Mouse (Mus musculus): ENCODE results near the gene Cacna2d4.
A peak's percentile ranks its signal among the peaks of the same experiment; 100 is the strongest.

The Cacna2d4 gene

DNA sequence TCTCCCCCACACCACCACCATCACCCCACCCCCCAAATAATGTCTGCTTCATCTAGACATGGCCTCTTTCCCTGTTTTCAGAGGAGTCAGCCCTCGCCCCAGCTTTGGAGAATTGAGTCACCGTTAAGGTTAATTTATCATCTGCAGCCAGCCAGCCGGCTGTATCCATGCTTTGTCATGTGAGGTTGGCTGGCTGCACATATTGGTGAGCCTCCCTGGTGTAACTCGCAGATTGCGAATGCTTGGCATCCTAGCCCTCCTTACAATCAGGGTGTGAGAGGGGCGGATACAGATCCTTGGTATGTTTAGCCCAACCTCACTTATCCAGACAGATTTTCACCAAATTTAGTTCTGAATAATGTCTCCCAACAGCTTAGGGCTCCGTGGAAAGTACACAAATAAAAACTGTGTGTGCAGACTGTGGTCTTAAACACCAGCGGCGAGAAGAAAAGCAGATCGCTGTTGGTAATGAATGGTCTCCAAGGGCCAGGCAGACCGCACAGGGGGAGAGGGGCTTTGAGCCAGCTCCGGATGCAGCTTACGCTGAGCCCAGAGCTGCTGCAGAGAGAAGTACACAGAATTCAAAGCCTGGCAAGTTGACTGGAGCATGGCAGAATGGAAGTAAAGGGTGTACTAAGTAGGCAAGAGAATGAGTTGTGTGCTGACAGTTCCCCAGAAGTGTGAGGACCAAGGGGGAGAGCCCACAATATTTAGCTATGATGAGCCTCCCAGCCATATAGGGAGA is 11.7 kb upstream of the Cacna2d4 start:
- no peak for DNase-seq

DNA sequence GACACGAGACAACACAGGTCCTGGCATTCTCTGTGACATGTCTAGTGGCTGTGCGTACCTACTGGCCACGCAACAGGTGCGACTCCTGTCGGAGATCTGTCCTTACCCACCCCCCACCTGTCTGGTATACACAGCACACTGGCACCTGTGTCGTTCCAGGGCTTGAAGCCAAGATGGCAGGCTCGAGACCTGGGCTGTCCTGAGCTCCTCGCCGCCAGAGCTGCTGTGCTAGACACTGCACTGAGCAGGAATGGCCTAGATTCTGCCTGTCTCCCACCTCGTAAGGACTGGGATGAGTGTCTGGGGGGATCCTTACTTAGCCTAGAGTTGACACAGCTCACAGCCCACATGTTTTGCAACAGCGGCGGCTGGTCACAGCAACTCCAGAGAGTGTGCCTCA is 11.1 kb upstream of the Cacna2d4 start:
- DNase-seq: no peak

DNA sequence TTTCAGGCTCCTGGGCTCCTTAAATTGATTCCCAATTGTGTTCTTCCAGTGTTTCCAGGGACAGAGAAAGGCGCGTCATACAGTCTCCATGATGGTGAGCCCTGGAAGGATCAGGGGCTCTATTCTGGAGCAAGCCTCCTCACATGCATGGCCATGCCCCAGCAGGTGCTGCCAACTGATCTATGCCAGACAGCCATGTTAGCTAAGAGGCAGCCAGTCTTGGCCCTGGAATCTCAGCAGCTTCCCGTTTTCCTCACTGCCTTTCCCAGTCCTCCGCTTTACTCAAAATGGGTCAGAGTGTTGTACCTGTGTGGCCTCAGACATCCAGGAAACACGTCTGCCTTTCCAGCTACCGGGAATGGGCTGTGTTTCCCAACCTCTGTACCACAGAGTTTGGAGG is 10.6 kb upstream of the Cacna2d4 start:
- no peak for DNase-seq

DNA sequence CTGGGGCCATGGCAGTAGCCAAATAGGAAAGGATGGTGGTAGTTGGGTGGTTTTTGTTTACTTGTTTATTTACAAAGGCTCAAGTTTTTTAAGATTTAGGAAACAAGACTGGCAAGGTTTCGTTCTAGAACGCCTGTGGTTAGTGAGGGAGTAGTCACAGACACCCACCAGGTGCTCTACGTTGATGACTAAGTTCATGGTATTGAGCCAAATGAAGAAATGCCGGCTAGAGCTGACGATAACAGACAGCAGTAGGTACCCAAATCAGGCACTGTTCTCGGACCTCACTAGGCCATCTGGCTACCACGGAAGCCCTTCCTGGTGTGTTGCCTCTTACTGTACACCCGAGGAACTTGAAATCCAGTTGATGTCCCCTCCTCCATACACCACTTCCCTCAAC is 9.3 kb upstream of the Cacna2d4 start:
- DNase-seq: no peak

GRCm38 (mm10) chr6:119228861-119229603 is 7.3 kb upstream of the Cacna2d4 start:
- DNase-seq: no peak

DNA sequence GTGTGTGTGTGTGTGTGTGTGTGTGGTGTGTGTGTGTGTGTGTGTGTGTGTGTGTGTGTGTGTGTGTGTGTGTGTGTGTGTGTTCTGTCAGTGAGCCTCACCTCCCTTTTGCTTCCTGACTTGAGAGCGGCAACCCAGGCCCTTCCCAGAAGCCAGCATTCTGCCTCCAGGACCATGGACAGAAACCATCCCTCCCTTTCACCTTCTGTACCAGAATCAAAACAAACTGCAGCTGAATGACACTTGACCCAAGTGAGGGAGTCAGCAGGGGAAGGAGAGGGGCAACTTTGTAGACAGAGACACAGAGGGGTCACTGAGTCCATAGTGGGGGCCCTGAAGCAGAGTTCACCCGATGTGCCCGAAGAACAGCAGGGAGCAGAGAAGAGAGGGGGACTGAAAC is 3.3 kb upstream of the Cacna2d4 start:
- no peak for DNase-seq

DNA sequence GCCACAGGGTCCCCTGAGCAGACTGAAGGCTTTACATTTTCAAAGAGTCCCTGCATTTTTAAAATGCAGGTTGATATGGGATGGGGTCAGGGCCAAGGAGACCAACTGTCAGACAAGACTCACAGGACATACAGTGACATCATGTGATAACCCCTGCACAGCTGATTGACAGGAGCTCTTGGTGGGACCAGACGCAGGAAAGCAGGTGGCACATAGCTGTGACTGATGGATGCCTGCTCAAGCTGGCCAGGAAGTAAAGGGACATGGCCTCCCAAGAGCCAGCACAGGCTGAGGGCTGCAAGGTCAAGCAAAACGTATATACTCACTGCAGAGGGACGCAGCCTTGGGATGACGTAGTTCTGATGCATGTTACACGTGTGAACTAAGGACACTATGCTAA is 885 bp upstream of the Cacna2d4 start:
- no peak for DNase-seq

DNA sequence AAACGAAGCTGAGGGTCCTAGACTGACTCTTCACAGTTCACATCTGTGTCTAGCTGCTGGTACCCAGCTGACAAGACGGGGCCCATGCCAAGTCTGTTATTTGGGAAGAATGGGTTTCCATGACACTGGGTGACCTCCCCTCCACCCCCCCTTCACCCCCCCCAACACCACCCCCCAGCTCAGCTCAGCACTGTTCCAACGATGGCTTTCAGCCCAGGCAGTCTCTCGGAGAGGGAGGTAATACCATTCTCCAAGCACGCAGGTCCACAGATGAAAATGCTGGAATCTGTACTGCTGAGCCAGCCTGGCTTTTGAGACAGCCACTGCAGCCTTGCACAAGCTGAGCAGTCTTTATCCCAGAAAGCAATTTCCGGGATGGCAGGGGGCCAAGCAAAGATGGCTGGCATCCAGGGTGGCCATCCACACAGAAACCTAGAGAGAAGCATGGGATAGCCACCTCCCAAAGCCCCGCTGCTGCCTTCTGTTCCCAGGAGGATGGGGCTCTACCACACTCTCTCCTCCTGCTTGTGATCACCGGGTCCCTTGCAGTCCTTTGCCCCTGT is 1.2 kb downstream of the Cacna2d4 start:
- DNase-seq: peak; percentile 29

- DNase-seq: no peak
Measured at GRCm38 (mm10) chr6:119239341-119240005, 3.1 kb downstream of the Cacna2d4 start.

GRCm38 (mm10) chr6:119240256-119240655 is 3.9 kb downstream of the Cacna2d4 start:
- DNase-seq: no peak

- no peak for DNase-seq
Measured at GRCm38 (mm10) chr6:119240871-119241705, 4.8 kb downstream of the Cacna2d4 start.

- DNase-seq: no peak
Measured at GRCm38 (mm10) chr6:119246082-119246481, 9.8 kb downstream of the Cacna2d4 start.

- no peak for DNase-seq
Measured at GRCm38 (mm10) chr6:119248578-119248977, 12.3 kb downstream of the Cacna2d4 start.

GRCm38 (mm10) chr6:119249726-119250125 is 13.4 kb downstream of the Cacna2d4 start:
- DNase-seq: no peak

DNA sequence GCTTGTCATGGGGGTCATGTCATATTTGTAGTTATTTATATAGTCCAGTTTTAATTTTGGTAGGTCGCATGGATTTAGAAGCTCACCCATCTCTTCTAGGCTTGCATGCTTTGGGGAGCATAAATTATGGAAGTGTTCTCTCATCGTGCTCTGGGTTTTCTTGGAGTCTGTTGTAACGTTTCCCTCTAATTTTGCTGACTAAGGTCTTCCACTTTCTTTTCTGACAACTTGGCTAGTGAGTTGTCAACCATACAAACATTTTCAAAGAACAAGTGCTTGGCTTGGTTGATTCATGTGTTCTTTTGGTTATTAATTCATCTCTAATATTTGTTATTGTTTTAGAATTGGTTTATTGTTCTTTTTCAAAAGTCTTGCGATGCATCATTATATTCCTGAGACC is 15.4 kb downstream of the Cacna2d4 start:
- no peak for DNase-seq

GRCm38 (mm10) chr6:119276713-119277112 is 40.4 kb downstream of the Cacna2d4 start:
- DNase-seq: no peak

DNA sequence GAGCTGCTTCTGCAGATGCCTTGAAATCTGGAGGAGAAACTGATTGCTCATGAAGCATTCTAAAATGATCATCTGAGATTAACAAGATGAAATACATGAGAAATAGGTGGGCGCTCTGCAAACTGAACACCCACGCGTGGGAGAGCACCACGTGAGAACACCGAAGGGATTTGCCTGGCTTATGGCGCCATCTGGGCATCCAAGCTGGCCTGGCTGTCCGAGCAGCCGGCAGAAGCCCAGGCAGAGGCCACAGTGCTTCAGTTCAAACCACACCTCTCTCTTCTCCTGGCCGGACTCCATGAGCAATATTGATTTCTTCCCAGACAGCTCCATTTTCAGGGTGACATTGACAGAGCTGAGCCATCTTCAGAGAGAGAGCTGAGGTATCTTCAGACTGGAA is 44.4 kb downstream of the Cacna2d4 start:
- no peak for DNase-seq

DNA sequence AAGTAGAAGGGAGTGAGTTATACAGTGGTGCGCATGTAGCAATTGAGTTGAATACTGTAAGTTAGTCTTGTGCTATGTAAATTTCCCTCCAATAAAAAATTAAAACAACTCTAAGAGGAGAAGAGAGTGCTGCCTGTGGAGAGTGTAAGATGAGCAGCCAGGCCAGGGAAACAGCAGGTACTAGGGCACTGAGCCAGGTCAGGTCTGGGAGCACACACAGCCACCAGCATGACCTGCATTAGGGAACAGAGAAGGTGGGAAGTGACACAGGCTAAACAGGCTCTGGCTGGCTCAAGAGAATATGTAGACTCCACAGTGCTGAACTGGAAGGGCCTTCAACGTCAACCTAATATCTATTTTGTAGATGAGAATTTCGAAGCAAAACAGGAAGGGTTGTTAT is 65.0 kb downstream of the Cacna2d4 start:
- no peak for DNase-seq

- DNase-seq: no peak
Measured at GRCm38 (mm10) chr6:119303331-119303730, 67.0 kb downstream of the Cacna2d4 start.

DNA sequence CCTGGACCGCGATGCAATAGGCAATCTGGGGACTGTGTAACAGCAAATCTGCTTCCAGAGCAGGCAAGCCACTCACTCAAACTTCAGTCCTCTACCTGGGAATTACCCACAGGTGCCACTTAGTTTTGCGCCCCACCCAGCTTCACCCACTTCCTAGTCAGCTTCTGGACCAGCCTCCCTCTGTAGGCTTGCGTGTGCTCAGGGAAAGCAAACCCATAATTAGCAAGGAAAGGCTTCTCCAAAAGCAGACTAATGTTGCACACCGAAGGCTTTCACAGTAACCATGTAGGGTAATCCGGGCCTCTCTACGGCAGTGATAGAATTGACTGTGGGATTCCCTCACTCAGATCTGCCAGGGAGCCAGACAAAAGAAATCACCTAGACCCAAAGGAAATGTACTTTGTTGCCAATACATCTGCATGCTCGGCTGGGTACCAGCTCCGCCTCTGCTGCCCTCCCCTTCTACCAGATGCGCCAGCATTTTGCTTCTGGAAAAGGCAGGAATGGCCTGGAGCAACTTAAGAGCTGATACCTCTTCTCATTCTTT is 71.6 kb downstream of the Cacna2d4 start:
- DNase-seq: no peak

GRCm38 (mm10) chr6:119310176-119310575 is 73.8 kb downstream of the Cacna2d4 start:
- DNase-seq: no peak

DNA sequence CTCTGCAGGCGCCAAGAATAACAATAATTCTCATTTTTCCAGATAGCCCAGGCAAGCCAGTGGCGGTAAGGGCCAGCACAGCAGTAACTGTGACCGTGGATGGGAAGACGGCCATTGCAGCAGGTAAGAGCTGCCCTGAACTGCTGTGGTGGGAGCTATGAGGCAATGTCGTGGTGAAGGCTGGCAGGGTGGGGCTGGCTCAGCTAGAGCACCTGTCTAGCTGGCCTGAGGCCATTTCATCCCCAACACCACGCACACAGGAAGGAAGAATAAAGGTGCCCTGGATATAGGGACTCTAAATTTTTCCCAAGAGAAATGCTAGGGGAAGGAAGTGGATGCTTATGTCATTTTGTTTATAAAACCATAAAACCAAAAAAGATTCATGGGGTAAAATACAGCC is 76.1 kb downstream of the Cacna2d4 start:
- DNase-seq: no peak
